Mouse (Mus musculus) monocyte, adult 2 months (primary cell): ENCODE measurements around the gene Rasgef1a.

Source experiments
- DNase-seq, 2 experiments: peaks; one replicate each; pipeline ENCODE4 v3.0.0; 2022; ENCODE audit warnings: low spot score in 2 of 2, low read depth in 1 of 2

The Rasgef1a gene

DNA sequence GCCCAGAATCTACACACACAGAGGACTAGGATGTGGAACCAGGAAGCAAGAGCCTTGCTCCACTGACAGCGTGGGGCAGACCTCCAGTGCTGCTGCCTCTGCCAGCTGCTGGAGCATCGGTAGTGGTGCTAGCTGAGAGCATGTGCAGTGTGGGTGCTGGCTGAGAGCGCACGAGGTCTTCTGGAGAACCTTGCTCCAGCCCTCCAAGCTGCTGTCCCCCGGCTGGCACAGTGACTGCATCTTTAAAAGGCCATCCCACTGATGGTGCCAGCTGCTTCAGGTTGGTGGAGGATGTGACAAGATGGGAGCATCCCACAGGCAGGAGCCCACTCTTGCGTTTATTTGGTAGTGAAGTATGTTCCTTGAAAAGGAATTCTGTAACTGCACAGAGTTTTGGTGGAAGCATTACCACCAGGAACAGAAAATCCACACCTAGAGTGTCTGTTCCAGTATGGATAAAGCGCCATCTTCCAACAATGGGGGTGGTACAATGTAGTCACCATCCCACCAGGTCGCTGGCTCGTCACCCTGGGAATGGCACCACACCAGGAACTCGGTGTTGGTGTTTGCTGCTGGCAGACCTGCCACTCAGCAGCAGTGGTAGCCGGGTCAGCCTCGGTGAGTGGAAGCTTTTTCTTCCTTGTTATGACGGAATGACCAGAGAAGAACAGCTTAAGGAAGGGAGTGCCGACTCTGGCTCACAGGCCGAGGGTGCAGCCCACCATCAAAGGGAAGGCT is 11.8 kb downstream of the Rasgef1a start:
- DNase-seq, result no peak

DNA sequence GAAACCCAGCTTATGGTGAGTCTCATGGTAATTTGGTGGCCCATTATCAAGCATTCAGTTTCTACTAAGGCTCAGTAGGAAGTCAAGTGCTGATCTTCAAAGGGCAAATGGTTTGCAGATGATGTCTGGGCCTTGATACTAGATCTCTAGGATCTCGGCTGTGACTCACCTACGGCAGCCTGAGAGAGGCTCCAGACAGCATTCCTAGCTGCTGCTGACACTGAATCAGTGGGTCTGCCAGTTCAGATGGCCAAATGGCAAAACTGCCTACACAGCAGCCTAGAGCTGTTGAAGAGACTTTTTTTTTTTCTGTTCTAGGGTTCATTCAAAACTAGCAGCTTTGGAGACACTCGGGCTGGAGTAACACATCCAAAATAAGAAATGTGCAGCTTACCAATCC is 15.8 kb downstream of the Rasgef1a start:
- DNase-seq, result no peak

DNA sequence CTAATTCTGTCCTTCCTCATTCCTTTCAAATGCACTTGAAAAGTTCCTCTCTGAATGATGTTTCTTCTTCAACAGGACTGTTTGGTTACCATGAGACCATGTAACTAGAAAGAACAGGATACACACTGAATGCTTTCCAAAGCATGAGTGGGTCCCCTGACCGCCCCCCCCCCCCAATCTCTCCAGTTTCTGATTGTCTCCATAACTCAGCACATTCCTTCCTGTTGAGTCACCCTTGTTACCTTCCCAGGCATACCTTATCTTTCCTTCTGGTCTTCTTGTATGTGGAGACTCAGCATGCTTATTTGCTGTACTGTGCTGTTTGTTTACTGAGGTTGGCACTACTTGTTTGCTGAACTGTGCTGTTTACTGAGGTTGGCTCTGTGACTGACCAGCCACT is 20.2 kb downstream of the Rasgef1a start:
- DNase-seq, result no peak

DNA sequence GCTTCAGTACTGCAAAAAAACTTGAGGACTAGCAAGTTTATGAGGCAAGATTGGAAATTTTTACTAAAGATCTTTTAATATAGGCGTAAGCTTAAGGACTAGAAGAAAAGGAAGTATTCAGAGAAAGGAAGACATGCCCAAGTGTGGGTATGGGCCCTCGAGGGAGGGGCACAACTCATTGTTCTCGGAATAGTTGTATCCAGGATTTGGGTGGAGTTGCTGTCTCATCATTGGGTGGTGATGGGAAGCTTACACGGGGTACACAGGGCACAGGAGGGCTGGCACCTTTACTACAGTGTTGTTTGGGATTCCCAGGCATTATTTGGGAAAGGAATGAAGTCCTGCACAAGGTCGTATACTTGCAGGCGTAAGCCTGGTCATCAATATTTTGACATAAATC is 24.4 kb downstream of the Rasgef1a start:
- no peak for DNase-seq

DNA sequence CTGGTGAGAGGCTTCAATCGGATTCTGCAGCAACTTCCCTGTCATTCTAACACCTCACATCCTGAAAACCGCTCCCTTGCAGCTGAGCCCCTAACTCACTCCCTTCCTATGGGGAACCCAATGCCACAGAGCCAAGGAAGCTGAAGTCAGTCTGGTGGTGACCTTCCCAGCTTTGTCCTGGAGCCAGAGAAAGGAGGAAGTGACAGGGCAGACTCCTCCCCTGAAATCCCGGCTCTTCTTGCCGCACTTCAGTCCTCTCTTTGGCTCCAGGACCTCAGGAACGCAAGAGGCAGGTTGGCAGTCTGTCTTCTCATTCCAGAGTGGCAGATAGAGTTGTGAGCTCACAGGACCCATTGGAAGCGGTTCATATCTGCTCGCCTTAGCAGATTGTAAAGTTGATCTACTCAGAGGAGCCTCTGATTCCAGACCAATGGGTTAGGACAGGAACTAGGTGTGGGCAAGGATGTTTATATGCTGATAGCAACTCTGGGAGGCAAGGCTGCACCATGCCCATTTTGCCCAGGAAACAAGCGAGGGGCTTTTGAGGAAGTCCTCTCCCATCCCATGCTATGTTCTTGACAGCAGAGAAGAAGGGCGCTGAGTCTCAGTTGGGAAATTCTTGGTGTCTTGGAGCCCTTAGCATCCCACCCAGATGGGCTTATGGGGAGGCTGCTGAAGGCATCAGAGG is 25.0 kb downstream of the Rasgef1a start:
- no peak for DNase-seq

DNA sequence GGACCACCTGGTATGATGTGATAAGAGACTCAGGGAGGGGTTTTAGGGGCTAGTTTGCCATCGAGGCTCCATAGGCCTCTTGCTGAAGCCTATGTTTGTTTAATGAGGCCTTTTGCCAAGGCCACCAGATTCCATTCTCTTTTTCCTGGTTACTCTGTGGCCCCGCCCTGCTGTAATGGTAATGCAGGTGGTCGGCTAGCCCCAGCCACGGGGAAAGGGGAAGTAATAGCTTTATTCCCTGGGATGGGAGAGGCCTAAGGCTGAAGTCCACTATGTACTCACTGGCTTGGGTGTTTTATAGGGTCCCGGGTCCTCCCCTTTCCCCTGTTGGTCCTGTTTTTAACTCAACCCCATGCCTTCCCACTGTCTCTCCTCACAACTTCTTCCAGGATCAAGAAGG is 25.6 kb downstream of the Rasgef1a start:
- no peak for DNase-seq

DNA sequence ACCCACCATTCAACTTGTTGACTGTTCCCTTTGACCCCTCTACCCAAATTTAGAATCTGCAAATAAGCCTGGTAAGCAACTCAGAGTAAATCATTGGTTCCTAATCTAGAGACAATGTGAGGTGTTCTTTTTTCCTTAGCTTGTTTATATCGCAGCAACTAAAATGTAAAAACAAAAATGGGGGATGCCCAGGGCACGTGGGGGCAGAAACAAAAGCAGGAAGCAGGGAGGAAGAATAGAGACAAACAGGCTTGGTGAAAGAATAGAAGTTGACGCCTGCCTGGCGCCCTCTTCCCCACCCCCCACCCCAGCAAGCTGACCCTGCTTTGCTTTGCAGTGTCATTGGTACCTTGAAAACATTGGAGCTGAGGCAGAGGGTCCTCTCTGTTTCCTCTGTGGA is 33.9 kb downstream of the Rasgef1a start:
- DNase-seq, result no peak

DNA sequence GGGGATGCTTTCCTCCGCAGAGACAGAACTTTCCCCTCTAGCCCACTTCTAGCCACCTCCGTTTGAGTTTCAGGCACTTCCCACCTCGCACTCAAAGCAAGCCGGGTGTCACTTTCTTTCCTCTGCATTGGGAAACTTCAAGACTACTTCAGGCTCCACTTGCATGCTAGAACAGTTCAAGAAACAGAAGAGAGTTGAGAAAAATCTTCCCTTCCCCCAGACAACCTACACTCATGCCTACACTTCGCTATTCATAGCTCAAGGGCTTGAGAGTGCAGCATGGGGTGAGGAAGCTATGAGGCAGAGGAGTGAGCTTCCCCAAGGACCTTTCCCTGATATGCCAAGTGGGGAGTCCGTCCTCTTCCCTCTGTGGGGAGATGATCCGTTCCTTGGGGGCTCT is 34.7 kb downstream of the Rasgef1a start:
- no peak for DNase-seq

DNA sequence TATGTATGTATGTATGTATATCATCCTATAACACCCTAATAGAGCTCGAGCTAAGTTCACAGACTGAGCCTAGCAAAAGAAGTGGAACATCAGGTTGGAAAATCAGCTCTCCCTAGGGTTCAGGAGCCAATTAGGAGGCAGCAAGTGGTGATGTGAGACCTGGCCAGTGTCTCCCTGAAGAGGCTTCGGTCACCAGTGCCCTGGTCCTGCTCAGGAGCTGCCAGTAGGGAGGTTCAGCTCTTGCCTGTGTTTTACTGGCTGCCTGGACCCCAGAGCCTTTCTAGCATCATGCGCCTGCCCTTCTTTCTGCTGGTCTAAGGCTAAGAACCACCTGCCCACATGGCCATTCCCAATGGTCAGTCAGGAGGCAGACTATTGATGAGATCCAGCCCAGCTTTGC is 35.3 kb downstream of the Rasgef1a start:
- DNase-seq, result no peak

DNA sequence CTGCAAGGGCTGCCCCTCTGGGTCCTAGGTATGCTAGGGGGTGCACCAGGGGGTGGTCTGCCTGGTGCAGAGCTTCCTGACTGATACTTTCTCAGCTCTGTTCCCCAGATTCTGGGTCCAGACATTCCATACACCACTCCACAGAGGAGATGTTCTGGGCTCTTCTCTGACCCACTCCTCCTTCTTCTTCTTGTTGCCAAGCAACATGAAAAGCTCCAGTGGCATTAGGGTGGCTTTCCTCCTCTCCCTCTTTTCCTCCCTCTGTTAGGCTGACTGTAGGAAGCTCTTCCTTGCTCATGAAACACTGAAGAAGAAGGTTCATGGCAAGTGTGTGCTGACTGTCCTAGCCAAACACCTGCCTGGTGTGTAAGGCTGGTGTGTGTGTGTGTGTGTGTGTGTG is 35.7 kb downstream of the Rasgef1a start:
- no peak for DNase-seq

DNA sequence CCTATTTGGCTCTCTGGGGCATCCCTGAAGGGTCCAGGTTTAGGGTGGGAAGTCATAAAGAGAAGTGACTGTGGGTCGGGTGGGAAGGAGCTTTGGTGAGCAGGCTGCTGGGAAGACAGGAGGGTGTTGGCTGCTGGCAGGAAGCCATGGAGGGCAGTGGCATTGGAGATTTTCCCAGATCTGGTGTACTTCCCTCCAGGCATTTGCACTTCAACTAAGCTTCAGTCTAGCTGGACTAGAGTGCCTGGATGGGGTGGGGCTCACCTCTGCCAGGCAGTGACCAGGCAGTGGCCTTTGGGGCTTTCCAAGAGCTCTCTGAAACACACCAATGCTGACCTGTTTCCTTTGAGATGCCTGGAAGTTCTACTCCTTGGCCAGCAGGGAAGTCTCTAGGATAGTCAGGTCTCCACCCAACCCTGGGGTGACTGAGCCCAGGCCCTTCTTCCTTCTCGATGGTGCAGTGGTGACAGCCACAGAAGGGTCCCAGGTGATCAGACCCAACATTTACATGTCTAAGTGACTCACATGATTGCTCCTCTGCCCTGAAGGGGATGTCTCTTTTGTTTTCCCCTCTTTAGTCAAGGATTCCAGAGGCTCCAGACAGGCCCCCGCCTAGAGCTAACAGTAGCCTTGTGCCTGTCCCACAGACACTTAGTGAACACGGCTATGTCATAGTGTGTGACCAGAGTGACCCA is 36.7 kb downstream of the Rasgef1a start:
- no peak for DNase-seq

DNA sequence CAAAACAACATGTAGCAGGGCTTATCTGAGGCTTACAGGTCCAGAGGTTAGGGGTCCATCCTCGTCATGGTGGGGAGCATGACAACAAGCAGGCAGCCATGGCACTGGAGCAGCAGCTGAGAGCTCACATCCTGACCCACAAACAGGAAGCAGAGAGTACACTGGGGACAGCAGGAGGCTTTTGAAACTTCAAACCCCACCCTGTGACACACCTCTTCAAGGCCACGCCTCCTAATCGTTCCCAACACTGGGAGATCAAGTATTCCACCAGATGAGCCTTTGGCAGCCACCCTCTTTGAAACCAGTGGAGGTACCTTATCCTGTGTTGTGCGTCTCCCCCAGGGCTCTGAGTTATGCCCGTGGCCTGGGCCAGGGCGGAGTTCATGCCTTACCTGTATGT is 38.5 kb downstream of the Rasgef1a start:
- DNase-seq, result no peak

DNA sequence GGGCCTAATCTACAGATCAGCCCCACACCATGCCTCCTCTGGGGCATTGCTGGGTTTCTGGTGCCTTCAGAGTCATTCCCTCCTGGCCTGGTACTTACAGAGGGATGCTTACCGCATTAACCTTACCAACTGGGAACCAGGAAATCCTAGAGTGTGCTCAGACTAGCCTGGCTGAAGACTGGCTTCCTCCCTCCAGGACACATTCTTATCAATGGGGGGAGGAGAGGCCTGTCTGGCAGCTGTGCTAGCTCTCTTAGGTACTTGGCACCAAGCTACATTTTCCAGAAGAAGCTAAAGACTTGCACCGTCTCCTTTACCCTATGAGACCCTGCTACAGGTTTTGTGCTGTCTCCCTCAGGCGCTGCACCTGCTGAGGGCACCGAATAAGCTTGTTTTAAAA is 40.2 kb downstream of the Rasgef1a start:
- no peak for DNase-seq

DNA sequence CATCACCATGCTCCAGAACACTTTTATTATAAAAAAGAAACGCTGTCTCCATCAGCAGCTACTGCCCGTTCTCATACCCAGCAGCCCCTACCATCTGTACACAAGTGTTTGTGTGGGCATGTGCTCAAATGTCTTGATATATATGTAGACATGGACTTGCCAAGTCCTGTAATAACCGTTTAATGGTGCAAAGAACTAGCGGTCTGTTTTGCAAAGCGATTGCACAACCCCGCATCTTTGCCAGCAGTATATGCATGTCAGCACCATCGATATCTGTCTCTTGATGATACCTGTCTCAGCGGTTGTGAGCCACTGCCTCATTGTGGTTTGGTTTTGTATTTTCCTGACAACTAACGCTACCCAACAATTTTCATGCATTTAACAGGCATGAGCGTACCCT is 44.0 kb downstream of the Rasgef1a start:
- DNase-seq, result no peak

DNA sequence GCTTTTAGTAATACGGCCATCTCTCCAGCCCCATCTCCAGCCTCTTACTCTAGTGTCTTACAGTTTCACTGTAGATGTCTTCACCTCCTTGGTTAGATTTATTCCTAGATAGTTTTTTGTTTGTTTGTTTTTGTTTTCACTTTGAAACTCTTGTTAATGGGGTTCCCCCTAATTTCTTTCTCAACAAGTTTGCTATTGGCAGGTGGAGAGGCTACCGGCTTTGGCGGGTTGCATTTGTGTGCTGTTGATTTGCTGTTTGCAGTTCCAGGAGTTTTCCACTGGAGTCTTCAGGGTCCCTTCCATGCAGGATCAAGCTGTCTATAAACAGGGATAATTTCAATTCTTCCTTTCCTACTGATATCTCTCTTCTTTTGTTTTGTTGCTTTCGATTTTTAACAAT is 50.0 kb downstream of the Rasgef1a start:
- no peak for DNase-seq

DNA sequence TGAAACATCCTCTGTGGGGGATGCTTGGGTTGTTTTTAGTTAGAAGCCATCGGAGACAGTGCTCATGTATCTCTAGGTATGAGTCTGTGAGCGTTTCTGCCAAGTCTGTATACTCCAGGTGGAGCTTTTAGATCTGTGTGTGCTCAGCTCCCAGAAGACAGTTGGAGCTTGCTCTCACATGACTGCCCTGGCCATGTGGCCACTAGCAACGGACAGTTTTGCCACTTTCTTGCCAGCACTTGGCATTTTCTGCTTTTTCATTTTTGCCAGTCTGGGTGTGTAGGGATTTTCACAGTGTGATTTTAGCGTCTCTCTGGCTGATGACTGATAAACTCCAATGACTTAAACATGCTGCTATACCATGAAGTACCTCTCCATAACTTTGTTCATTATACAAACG is 52.0 kb downstream of the Rasgef1a start:
- DNase-seq, result no peak

DNA sequence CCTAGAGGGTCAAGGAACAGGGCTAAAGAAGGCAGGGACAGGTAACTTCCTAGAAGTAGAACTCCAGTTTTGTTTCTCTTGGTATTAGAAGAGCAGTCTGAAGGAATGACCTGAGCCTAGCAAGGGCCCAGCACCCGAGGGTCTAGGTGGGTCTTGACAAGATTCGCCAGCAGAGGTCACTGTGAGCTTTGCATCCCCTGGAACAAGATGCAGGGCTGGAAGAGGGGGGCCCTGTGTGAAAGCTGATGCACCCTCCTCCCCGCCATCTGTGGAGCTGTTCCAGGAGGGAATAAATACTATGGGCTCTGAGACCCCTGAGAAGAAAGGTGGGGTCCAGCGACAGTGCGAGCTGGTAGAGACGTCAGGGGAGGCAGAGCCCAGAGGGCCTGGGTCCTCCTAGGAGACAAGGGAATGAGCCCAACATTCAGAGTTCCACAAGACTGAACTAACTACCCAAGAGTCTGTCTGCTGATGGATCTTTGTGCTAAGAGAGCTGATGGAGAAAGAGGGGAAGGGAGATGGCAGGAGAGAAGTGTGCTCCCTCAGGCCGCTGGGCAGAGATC is 53.8 kb downstream of the Rasgef1a start:
- no peak for DNase-seq

DNA sequence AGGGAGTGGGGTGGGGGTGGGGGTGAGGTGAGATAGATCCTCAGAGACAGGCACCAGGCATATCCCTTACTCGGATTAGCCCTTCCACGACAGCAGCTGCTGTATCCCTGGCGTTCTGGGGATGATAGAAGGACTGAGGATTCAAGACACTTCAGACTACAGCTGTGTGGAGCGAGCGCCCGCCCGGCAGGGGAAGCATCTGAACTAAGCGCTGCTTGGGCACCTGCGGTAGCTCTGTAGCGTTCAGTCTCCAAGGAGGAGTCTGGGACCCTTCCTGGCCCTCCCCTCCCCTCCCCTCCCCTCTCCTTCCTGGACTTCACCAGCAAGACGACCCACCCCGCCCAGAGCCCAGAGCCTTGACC is 54.6 kb downstream of the Rasgef1a start:
- DNase-seq, result no peak

DNA sequence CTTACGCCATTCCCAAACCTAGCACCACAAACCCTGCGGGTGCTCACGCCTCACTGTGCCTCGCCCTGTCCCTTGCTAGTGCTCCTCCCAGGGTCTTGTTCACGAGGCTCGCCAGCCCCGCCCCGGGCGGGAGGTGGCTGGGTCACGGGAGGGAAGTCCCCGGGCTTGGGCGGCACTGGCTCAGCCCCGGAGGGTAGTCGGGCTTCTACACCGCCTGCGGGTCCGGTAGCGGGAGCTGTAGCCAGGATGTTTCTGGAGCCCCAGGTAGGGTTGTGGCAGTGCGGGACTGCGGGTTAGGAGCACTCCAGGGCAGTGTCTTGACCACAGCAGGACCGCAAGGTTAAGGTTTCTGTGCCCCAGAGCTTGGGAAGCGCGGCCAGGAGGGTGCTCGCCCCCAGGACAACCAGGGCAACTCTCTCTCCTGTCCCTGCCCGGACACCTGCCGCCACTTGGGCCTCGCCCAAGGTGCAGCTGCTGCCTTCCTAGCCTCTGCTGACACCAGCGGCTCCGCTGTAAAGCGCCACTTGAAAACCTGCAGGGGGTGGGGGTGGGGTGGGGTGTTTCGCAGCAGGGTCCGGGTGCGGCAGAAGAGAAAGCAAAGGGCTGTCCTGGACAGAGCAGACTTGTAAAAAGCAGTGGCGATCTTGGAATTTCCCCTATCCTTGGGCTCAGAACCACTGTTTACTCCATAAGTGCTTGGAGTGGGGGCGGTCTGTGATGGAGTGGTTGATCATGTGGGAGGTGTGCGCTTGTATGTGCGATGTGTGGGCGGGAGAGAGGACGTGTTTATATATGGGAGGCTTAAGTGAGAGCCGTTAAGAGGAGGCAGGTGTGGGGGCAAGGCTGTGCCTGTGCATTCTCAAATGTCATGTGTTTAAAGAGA is 55.2 kb downstream of the Rasgef1a start:
- no peak for DNase-seq

DNA sequence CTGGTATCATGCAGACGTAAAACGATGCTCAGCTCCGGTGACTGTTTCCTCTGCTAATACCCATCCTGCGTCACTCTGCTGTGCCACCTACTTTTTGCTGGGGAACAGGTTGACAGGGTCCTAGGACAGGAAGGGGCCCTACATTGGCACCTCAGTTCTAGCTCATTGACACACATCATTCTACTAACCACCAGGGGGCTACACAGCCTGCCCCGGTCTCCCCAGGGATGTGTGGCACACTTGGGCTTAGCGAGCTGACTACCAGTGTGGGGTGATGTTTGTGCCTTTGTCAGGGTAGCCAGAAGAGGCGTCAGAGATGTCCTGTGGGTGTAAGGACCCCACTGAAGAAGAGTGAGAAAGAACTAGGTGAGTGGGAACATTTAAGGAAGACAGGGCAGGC is 56.5 kb downstream of the Rasgef1a start:
- no peak for DNase-seq

DNA sequence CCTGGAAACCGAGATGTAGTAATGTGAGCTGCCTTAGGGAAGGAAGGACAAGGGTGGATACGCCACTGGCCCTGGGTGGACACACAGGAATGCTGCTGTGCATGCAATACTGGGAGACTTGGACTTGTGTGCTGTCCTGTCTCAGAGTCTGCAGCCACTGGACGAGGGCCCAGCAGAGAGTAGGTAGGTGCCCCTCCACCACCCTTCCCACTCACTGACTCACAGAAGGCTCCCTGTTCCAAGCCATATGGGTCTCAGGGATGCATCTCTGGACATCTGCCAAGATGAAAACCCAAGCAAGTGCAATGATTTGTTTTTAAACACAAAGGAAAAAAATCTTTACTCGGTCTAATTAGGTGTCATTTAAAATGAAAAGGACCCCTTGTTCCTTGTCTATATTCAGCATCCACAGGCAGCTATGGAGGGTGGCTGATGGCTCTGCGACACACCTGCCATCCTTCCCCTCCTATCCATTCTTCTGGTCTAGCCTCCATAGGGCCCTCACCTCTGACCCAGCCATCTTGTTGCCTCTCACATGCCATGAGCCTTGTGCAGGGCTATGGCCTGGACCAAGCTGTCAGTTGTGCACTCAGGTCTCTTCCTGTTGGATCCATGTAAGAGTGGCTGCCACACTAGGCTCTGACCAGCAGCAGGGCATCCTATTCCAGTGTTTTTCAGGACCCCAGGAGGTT is 59.2 kb downstream of the Rasgef1a start:
- DNase-seq, result no peak
